Mouse (Mus musculus): Measurements from ENCODE around the gene Ddc. TPM values are rescaled to one million over a fixed set of nuclear protein-coding genes. Genes with fewer than 3 reads are reported as not detected.

Ddc gene
- polyA plus RNA-seq, 1 experiment from 2014 or later: 19.2 TPM

- 5% methylated on average over 25 of the region's 25 CpGs for WGBS
- TF ChIP-seq CTCF (IDR thresholded peaks at IDR 0.05; ENCODE audit: low read depth): no peak
- no peak overlapping the region; the same call in 1 of the 2 replicates for H3K27ac ChIP-seq (ENCODE audit: low read depth, low read length)
These were observed 89.7 kb downstream of the Ddc start for GRCm38 (mm10) chr11:11808035-11808819.

GRCm38 (mm10) chr11:11805951-11806350 lies 92.0 kb downstream of the Ddc start:
- H3K4me2 ChIP-seq (replicated peaks; ENCODE audit: low read depth): no peak overlapping the region
- no peak overlapping the region for H3K4me3 ChIP-seq (ENCODE audit: low read depth, low read length)
- WGBS: 76% methylated on average over 4 of the region's 4 CpGs
- H3K27ac ChIP-seq (ENCODE audit: low read depth, low read length): no peak overlapping the region
- H3K4me1 ChIP-seq (replicated peaks; ENCODE audit: control insufficient read depth, insufficient read depth, low read length): no peaks in the 10 kb centered on the region
- no peaks in the 10 kb centered on the region for H3K27me3 ChIP-seq (replicated peaks; ENCODE audit: control insufficient read depth, insufficient read depth, low read length)
- no peak for ATAC-seq
- no peak overlapping the region for H3K9ac ChIP-seq (ENCODE audit: low read depth, low read length)
- no peaks in the 10 kb centered on the region for H3K9me3 ChIP-seq (ENCODE audit: control insufficient read depth)
- TF ChIP-seq CTCF (IDR thresholded peaks at IDR 0.05; ENCODE audit: low read depth): no peak
- peaks cover 17% of the 10 kb centered on the region for H3K36me3 ChIP-seq (ENCODE audit: control insufficient read depth, insufficient read depth)

More at GRCm38 (mm10) chr11:11808035-11808819, 89.7 kb downstream of the Ddc start:
- no peaks in the 10 kb centered on the region for H3K27me3 ChIP-seq (replicated peaks; ENCODE audit: control insufficient read depth, insufficient read depth, low read length)
- peak overlapping the region; percentile 91 for H3K4me2 ChIP-seq (replicated peaks; ENCODE audit: low read depth)
- H3K4me3 ChIP-seq (ENCODE audit: low read depth, low read length): peak overlapping the region; percentile 70
- H3K9me3 ChIP-seq (ENCODE audit: control insufficient read depth): no peaks in the 10 kb centered on the region
- H3K36me3 ChIP-seq (ENCODE audit: control insufficient read depth, insufficient read depth): peaks cover 3% of the 10 kb centered on the region
- peak overlapping the region; percentile 75 for H3K9ac ChIP-seq (ENCODE audit: low read depth, low read length)
- no peaks in the 10 kb centered on the region for H3K4me1 ChIP-seq (replicated peaks; ENCODE audit: control insufficient read depth, insufficient read depth, low read length)
- ATAC-seq: no peak; the same call in 1 of the 2 replicates

GRCm38 (mm10) chr11:11804421-11804820 lies 93.5 kb downstream of the Ddc start:
- H3K4me1 ChIP-seq (replicated peaks; ENCODE audit: control insufficient read depth, insufficient read depth, low read length): no peaks in the 10 kb centered on the region
- no peak for TF ChIP-seq CTCF (IDR thresholded peaks at IDR 0.05; ENCODE audit: low read depth)
- no peaks in the 10 kb centered on the region for H3K9me3 ChIP-seq (ENCODE audit: control insufficient read depth)
- no peaks in the 10 kb centered on the region for H3K27me3 ChIP-seq (replicated peaks; ENCODE audit: control insufficient read depth, insufficient read depth, low read length)
- WGBS: 87% methylated on average over 5 of the region's 5 CpGs
- H3K4me2 ChIP-seq (replicated peaks; ENCODE audit: low read depth): no peak overlapping the region
- no peak for ATAC-seq
- peaks cover 20% of the 10 kb centered on the region for H3K36me3 ChIP-seq (ENCODE audit: control insufficient read depth, insufficient read depth)
- no peak overlapping the region for H3K9ac ChIP-seq (ENCODE audit: low read depth, low read length)
- no peak overlapping the region for H3K27ac ChIP-seq (ENCODE audit: low read depth, low read length)
- no peak overlapping the region for H3K4me3 ChIP-seq (ENCODE audit: low read depth, low read length)

- Histone ChIP-seq H3K4me1 (replicated peaks; ENCODE audit: control insufficient read depth, insufficient read depth, low read length) (no peaks in the 10 kb centered on the region), H3K4me3 (ENCODE audit: low read depth, low read length) (no peak overlapping the region), H3K9me3 (ENCODE audit: control insufficient read depth) (no peaks in the 10 kb centered on the region), H3K27ac (ENCODE audit: low read depth, low read length) (no peak overlapping the region; the same call in 1 of the 2 replicates), H3K36me3 (ENCODE audit: control insufficient read depth, insufficient read depth) (peaks cover 20% of the 10 kb centered on the region), H3K9ac (ENCODE audit: low read depth, low read length) (no peak overlapping the region), H3K4me2 (replicated peaks; ENCODE audit: low read depth) (no peak overlapping the region), H3K27me3 (replicated peaks; ENCODE audit: control insufficient read depth, insufficient read depth, low read length) (no peaks in the 10 kb centered on the region)
- no peak for ATAC-seq
- no peak for TF ChIP-seq CTCF (IDR thresholded peaks at IDR 0.05; ENCODE audit: low read depth)
- WGBS: 91% methylated on average over 9 of the region's 9 CpGs
These were observed 96.9 kb downstream of the Ddc start for GRCm38 (mm10) chr11:11801067-11801466.

GRCm38 (mm10) chr11:11800304-11800703 lies 97.6 kb downstream of the Ddc start:
- H3K27ac ChIP-seq (ENCODE audit: low read depth, low read length): no peak overlapping the region
- H3K9ac ChIP-seq (ENCODE audit: low read depth, low read length): no peak overlapping the region
- no peak overlapping the region for H3K4me3 ChIP-seq (ENCODE audit: low read depth, low read length)
- TF ChIP-seq CTCF (IDR thresholded peaks at IDR 0.05; ENCODE audit: low read depth): no peak
- no peaks in the 10 kb centered on the region for H3K27me3 ChIP-seq (replicated peaks; ENCODE audit: control insufficient read depth, insufficient read depth, low read length)
- no peaks in the 10 kb centered on the region for H3K9me3 ChIP-seq (ENCODE audit: control insufficient read depth)
- WGBS: 95% methylated on average over 3 of the region's 3 CpGs
- no peak for ATAC-seq
- peaks cover 20% of the 10 kb centered on the region for H3K36me3 ChIP-seq (ENCODE audit: control insufficient read depth, insufficient read depth)
- no peak overlapping the region for H3K4me2 ChIP-seq (replicated peaks; ENCODE audit: low read depth)
- H3K4me1 ChIP-seq (replicated peaks; ENCODE audit: control insufficient read depth, insufficient read depth, low read length): no peaks in the 10 kb centered on the region

GRCm38 (mm10) chr11:11798690-11799089 lies 99.3 kb downstream of the Ddc start:
- no peak for TF ChIP-seq CTCF (IDR thresholded peaks at IDR 0.05; ENCODE audit: low read depth)
- Histone ChIP-seq H3K27ac (ENCODE audit: low read depth, low read length) (no peak overlapping the region), H3K9ac (ENCODE audit: low read depth, low read length) (no peak overlapping the region), H3K27me3 (replicated peaks; ENCODE audit: control insufficient read depth, insufficient read depth, low read length) (no peaks in the 10 kb centered on the region), H3K4me2 (replicated peaks; ENCODE audit: low read depth) (no peak overlapping the region), H3K36me3 (ENCODE audit: control insufficient read depth, insufficient read depth) (peaks cover 20% of the 10 kb centered on the region), H3K4me3 (ENCODE audit: low read depth, low read length) (no peak overlapping the region), H3K9me3 (ENCODE audit: control insufficient read depth) (no peaks in the 10 kb centered on the region), H3K4me1 (replicated peaks; ENCODE audit: control insufficient read depth, insufficient read depth, low read length) (no peaks in the 10 kb centered on the region)
- 100% methylated on average over 1 of the region's 1 CpGs for WGBS
- no peak for ATAC-seq
